Mouse (Mus musculus): ENCODE data around the gene Atg13.
A peak's percentile ranks its signal among the peaks of the same experiment; 100 is the strongest.

The Atg13 gene

DNA sequence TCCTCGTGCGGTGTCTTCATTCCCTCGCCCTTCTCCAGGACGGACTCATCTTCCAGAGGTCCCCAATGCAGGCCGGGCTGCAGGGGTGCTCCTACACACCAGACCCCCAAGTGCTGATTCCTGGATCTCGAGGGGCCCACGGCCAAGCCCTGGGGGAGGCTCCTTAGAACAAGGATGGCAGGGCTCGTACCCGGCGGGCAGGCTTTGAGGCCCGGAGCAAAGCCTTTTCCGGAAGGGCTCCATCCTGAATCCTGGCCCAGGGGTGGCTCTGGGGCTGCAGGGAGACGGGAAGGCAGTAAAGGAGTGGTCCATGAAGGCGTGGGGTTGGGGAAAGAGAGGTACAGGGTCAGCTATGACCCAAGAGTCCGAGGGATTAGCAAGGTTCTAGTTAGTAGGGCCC is 61.2 kb downstream of the Atg13 start:
- DNase-seq (ENCODE audit: low spot score): no peak

DNA sequence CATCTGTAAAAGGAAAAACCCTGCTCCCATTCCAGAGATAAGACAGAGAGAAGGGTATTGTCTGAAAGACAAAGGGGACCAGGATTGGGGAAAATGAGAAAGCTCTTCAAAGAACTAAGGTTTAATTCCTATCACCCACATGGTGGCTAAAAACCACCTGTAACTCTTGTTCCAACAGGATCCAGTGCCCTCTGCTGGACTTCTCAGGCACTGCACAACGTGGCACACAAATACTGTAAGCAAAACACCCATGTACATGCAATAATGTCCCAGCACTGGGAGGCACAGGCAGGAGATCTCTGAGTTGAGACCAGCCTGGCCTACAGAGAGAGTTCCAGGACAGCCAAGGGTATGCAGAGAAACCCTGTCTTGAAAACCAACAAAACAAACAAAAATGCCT is 63.6 kb downstream of the Atg13 start:
- peak; percentile 61 for DNase-seq (ENCODE audit: low spot score)

DNA sequence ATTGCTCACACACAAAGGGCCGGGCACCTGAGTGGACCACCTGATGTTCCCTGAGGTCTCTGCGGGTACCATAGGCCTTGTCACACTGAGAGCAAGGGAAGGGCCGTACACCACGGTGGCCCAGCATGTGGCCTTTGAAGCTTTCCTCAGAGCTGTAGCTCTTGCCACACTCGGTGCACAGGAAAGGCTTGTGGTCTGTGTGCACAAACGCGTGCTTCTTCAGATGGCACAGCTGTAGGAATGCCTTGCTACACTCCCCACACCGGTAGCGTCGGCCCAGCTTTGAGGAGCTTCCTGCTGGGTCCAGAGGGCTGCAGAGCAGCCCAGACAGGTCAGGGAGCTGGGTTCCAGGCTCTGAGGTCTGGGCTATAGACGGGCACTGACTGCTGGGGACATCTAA is 64.6 kb downstream of the Atg13 start:
- no peak for DNase-seq (ENCODE audit: low spot score)

DNA sequence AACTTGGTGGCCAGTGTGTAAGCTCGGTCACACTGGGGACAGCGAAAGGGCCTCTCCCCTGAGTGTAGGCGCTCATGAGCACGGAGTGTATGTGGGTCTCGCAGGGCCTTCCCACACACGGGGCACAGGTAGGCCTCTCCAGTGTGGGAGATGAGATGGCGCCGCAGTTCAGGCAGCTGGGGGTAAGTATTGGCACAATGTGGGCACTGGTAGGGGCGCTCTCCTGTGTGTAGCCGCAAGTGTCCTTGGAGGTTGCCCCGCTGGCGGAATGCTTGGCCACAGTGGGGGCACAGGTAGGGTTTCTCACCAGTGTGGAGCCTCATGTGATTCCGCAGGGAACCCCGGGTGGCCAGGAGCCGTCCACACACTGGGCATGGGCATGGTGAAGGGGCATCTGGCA is 65.0 kb downstream of the Atg13 start:
- no peak for DNase-seq (ENCODE audit: low spot score)

DNA sequence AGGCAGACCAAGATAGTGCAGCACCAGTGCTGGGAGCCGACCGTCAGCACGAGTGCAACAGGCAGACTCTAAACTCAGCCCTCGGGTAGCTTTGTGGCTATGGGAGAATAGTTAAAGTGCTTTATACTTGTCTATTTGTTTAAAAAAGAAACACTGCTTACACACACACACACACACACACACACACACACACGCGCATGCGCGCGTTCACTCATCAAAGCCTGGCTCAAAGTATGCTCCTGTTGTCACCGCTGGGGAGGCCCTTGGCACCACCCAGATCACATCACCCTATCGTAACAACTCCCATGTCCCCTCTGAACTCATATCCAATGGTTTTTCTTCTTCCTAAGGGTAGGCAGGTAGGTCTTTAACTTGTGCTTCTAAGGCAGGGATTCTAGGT is 66.4 kb downstream of the Atg13 start:
- DNase-seq (ENCODE audit: low spot score): no peak

DNA sequence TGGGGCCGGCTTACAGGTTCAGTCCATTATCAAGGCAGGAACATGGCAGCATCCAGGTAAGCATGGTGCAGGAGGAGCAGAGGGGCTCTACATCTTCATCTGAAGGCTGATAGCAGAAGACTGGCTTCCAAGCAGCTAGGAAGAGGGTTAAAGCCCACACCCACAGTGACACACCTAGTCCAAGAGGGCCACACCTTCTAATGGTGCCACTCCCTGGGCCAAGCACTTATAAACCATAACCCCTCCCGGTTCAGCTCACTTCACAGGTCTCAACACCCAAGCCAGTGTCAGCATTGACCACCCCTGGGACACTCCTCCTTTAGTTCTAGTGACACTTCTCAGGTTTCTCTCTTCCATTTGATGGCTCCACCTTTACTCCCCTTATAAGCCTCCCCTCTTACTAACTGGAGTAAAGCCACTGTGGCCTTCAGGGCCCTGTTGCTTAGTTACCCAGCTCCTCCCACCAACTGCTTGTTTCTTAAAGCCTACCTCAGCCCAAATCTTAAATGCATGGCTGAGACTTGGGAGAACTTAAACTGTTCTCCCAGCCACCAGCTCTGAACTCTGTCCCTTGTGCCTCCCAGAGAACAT is 67.5 kb downstream of the Atg13 start:
- no peak for DNase-seq (ENCODE audit: low spot score)

DNA sequence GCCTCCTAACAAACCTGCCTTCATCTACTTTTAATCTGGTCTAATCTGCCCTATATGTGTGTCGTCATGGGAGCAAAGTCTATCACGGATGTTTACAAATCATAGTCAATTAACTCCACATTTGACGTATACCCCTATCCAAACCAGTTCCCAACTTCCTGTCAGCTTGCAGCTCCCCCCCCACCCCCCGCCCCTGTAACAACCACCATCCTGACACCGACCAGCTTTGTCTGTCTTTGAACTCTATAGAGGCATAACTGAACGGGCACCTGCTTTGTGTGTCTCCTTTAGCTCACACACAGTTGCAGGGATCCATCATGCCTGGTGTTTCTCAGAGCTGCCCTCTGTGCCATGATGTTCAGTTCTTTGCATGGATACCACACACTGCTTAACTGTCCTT is 71.4 kb downstream of the Atg13 start:
- no peak for DNase-seq (ENCODE audit: low spot score)

DNA sequence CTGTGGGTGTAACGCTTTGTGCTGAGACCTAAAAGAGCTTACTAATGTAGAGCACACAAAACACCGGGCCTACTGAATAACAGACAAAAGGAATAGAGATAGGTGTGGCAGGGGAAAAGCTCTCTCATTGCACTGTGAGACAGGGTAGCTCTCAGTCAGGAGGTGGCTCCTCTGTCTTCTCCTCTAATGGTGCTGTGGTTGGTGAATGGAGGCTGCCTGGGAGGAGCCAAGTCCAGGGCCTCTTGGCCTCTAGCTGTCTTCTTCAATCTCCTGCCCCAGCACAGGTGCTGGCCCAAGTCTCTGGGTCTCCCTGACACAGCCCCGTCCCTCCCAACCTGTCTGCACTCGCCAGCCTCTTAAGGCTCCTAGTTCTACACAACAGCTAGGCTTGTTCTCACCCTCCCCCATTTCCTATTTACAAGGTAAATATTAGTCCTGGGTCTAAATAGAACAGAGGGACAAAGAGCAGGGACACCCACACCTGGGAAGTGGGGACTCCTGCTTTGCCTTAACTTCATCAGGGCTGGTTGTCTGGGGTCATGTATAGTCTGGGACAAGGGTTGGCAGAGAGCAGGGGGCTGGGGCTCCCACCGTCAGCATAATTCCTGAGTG is 73.5 kb downstream of the Atg13 start:
- no peak for DNase-seq (ENCODE audit: low spot score)

DNA sequence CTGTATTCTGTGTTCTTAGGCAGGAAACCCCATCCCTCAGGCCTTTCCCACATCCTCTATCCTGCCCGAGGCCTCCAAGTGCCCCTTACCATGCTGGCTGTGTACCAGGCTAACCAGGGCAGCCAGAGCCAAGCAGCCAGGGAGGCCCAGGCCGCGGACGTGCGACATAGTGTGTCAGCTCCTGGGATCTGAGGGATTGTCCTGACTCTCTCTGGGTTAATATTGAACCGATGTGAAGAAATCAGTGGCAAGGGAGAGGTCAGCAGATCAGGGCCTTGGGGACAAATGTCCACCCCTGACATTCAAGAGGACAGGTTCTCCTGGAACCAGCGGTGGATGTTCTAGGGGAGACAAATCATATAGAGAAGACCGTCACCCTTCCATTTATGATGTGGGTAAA is 74.1 kb downstream of the Atg13 start, which contains the start of gene F2:
F2 (minus strand) TSS at position 186 of the 400 bp plus-strand sequence.
- no peak for DNase-seq (ENCODE audit: low spot score)

DNA sequence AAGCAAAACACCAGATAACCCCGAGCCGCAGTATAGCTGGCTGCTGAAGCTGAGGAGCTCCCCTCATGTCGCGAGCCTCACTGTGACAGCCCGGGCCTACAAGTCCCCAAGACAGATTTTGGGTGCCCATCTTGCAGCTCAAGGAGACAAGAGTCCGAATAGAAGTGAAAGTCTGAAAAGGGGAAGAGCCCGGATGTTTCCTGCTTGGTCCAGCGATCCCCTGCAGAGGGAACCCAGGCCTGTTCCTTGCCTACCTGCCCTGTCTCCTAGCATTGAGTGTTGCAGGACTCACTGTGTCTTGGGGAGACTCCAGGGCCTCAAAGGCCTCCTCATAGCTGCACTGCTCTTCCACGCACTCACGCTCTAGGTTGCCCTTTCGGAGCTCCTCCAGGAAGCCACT is 74.9 kb downstream of the Atg13 start:
- DNase-seq (ENCODE audit: low spot score): no peak

DNA sequence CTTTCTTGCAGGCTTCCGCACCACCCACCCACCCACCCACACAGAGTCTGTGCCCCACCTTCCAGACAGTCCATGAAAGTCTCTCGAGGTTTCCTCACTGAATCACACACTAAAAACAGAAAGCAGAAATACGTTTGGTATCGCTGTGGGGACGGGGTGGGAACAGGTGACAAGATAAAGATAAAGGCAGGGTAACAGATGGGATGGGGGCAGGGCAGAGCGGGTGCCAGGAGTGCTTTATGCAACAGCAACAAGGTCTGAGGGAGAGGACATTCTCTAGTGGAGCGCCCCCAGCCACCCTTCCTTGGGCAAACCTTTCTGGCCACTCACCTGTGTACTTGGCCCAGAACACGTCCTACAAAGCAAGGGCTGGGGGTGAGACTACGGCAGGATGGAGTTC is 75.5 kb downstream of the Atg13 start:
- DNase-seq (ENCODE audit: low spot score): no peak

DNA sequence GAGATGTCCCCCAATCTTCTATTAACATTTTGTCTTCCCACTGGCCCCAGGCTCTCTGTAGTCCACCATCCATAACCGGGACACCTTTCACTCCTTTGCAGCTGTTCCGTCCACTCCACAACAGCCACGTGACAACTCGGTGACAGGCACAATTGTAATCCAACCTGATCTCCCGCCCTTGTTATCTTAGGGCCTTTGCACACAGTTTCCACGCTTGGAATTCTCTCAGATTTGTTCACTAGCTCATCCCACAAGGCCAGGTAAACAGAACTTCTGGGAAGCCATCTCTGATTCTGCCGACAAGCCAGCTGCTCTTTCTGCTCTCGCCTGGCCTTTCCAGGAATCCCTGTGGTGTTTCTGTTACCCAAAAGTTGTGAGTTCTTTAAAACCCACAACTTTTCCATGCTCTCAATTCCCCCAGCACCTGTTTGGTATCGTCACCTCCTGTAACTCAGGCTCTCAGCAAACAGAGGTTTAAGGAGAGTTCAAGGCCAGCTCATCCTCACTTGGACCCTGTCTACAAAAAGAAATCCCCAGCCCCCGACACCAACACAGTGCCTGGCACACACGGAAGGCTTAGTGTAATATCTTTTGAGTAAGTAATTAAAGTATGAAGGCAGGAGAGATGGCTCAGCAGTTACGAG is 76.9 kb downstream of the Atg13 start:
- DNase-seq (ENCODE audit: low spot score): no peak

DNA sequence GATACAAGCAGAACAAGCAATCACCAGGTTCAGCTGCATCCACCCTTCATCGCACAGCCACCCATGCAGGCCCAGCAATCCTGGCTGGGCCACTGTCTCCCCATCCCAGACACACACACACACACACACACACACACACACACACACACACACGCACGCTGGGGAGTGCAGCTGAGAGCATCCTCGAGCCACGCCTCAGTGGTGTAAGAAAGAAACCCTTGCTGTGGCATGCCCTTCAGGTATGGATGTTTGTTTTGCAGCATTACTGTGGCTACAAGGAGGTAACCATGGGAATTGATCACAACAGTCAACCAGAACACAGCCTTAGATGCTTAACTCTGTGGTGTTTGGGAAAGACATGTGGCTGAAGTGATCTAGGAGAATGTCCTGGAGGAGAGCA is 78.1 kb downstream of the Atg13 start:
- DNase-seq (ENCODE audit: low spot score): no peak

DNA sequence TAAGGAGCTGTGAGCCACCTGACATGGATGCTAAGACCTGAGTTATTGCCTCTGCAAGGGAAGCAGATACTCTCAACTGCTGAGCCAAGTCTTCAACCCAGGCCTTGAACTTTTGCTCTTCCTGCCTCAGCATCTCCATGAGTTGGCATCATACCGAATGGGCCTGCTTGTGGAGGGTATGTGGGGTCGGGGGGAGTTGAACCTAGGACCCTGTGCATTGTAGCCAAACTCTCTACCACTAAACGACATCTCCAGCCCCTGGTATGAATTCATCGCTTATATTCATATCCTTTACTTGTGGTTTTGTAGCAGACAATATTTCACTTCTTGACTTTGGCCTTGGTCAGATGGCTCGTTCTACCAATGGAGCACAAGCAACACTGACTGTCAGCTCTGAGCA is 78.5 kb downstream of the Atg13 start:
- DNase-seq (ENCODE audit: low spot score): no peak

DNA sequence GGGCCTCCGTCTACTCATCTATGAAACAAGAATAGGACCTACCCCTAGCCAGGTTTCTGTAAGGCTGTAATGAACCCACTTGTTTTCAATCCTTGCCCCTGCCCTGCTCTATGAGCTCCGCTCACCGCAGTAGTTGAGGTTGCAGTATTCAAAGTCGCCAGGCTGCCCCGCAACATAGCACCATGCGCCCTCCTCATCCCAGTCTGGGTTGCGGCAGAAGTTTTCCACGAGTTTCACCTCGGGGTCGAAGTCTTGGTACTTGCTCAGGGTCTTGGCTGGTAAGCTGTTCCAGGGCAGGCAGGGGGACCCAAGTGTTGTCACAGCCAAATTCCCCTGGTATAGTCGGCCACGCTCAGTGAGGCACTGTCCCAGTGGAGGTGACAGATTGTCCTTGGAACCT is 80.0 kb downstream of the Atg13 start:
- no peak for DNase-seq (ENCODE audit: low spot score)

DNA sequence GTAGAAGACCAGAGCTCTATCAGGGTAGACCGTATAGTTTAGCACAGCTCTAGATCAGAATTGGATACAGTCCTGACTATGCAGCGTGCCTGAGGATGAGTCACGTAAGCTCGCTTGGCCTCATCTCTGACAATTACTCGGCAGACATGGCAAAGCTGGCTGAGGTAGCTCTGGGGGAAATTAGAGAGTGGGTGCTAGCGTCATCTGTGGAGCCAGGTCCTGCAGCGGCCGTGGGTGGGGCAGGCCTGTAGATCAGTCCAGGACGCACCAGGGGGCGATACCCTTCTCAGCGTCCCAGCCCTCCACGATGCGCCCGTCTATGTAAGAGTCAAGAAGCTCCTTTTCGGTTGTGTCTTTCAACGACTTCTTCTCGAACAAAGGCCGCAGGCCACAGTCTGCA is 80.7 kb downstream of the Atg13 start:
- DNase-seq (ENCODE audit: low spot score): no peak

DNA sequence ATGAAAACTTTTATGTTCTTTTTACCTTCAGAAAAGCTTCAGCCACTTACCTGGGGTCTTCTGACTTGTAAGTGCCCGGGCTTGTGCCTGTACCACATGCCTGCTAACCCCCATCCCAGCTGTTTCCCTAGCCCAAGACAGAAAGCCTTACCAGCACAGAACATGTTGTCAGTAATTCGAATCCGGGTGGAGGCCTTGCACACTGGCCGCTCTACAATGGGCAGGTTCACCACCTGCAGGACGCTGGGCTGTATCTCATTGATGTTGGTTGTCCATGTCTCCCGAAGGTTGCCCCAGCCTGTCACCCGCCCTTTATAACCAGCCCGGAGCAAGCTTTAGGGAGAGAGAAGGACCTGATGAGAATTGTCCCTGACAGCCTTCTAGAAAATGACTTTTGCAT is 82.2 kb downstream of the Atg13 start:
- DNase-seq (ENCODE audit: low spot score): no peak

DNA sequence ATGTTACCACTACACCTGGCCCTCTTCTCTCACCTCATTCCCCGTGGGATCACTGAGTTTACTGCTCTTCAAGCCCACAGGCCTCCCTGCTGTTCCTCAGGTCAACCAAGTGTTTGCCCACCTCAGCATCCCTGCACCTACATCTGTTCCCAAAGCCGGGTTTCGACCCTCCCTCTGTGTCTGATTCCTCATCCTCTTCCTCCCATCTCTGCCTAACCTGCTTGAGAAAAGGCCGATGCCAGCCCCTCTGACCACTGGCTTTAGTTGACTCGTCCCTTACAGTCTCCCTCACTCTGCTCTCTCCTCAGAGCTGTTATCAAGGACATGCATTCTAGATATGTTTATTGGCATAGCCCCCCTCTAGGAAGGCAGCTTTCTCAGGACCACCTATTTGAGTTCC is 82.9 kb downstream of the Atg13 start:
- DNase-seq (ENCODE audit: low spot score): no peak

All from layer of hippocampus, adult 11-12 months (tissue).